Mouse (Mus musculus) intestine, embryonic 16.5 days (tissue): ENCODE data around the gene Kdm1b. TPM values are rescaled to one million over a fixed set of nuclear protein-coding genes. Genes with fewer than 3 reads are reported as not detected.

Experiments
- ATAC-seq: fragments of 200-750 bp; cut with Nextera tagmentation; 2 replicates; pipeline ENCODE4 v1.8.0; 2017; ENCODE audit warnings: moderate TSS enrichment, moderate library complexity
- H3K27ac ChIP-seq: fragments of 300-500 bp; sonication (generic); 2 replicates; pipeline ENCODE4 v1.5.1; 2014; ENCODE audit warnings: mild to moderate bottlenecking, low read length
- H3K27me3 ChIP-seq: fragments of 300-500 bp; sonication (generic); replicated peaks from 2 replicates; pipeline ENCODE4 v1.6.1; 2014; ENCODE audit warnings: low read length, control low read depth, mixed read lengths; ENCODE audit not compliant: control insufficient read depth, insufficient read depth
- H3K36me3 ChIP-seq: fragments of 300-500 bp; sonication (generic); 2 replicates; pipeline ENCODE4 v1.6.1; 2014; ENCODE audit warnings: low read length, control low read depth; ENCODE audit not compliant: control insufficient read depth, insufficient read depth
- H3K4me1 ChIP-seq: fragments of 300-500 bp; sonication (generic); 2 replicates; pipeline ENCODE4 v1.6.1; 2014; ENCODE audit warnings: low read length, control low read depth, mixed read lengths; ENCODE audit not compliant: control insufficient read depth, insufficient read depth
- H3K4me2 ChIP-seq: fragments of 300-500 bp; sonication (generic); 2 replicates; pipeline ENCODE4 v1.6.1; 2014; ENCODE audit warnings: low read depth, low read length, control low read depth
- H3K4me3 ChIP-seq: fragments of 300-500 bp; sonication (generic); 2 replicates; pipeline ENCODE4 v1.5.1; 2014; ENCODE audit warnings: mild to moderate bottlenecking, low read length
- H3K9ac ChIP-seq: fragments of 300-500 bp; sonication (generic); 2 replicates; pipeline ENCODE4 v1.6.1; 2014; ENCODE audit warnings: low read depth, low read length
- H3K9me3 ChIP-seq: fragments of 300-500 bp; sonication (generic); 2 replicates; pipeline ENCODE4 v1.6.1; 2016; ENCODE audit warnings: low read length, control low read depth; ENCODE audit not compliant: control insufficient read depth
- WGBS: fragments of 180-500 bp; shearing (Covaris S2); extraction: QIAGEN DNeasy Blood & Tissue Kit; methylation state at CpG from one replicate; pipeline ENCODE4 v1.1.7; 2014; 5-methylcytosine and 5-hydroxymethylcytosine counted together
- polyA plus RNA-seq: library from polyadenylated mRNA; unstranded; fragments of >200 nt; fragmentation: Nextera tagmentation; extraction: Ambion mirVana; gene quantifications from 2 replicates; pipeline ENCODE4 v1.2.1, GENCODE M21; 2015

Kdm1b gene
- polyA plus RNA-seq, result 10.2 and 11.0 TPM in 2 replicates

- ATAC-seq, result peak; percentile 97
- Histone ChIP-seq H3K4me1 (peaks cover 9% of the 10 kb centered on the region; the same call in 1 of the 2 replicates), H3K4me2 (peak within 1 kb of the TSS; percentile 99), H3K27me3 (no peaks in the 10 kb centered on the region), H3K4me3 (peak within 1 kb of the TSS; percentile 92), H3K9me3 (no peaks in the 10 kb centered on the region), H3K36me3 (no peaks in the 10 kb centered on the region), H3K9ac (peak within 1 kb of the TSS; percentile 90), H3K27ac (peak within 1 kb of the TSS; percentile 77)
- WGBS, result under 1% methylated on average over 48 of the region's 48 CpGs
Measured at GRCm38 (mm10) chr13:47043030-47043680, at the start of gene Kdm1b. Gene Kdm1b, plus strand, starts transcription at chr13:47043499.

GRCm38 (mm10) chr13:46997355-46997754, 45.9 kb upstream of the Kdm1b start:
- H3K27ac ChIP-seq, result no peak overlapping the region
- H3K9ac ChIP-seq, result no peak overlapping the region
- H3K4me2 ChIP-seq, result no peak overlapping the region
- no peaks in the 10 kb centered on the region for H3K36me3 ChIP-seq
- 79% methylated on average over 4 of the region's 4 CpGs for WGBS
- no peaks in the 10 kb centered on the region for H3K27me3 ChIP-seq
- H3K9me3 ChIP-seq, result no peaks in the 10 kb centered on the region
- no peak overlapping the region for H3K4me3 ChIP-seq
- H3K4me1 ChIP-seq, result no peaks in the 10 kb centered on the region
- ATAC-seq, result no peak

- H3K4me2 ChIP-seq, result no peak overlapping the region
- H3K4me3 ChIP-seq, result no peak overlapping the region
- no peaks in the 10 kb centered on the region for H3K4me1 ChIP-seq
- no peak overlapping the region for H3K27ac ChIP-seq
- no peak for ATAC-seq
- H3K36me3 ChIP-seq, result no peaks in the 10 kb centered on the region
- no peaks in the 10 kb centered on the region for H3K9me3 ChIP-seq
- no peak overlapping the region for H3K9ac ChIP-seq
- 53% methylated on average over 5 of the region's 5 CpGs for WGBS
- H3K27me3 ChIP-seq, result no peaks in the 10 kb centered on the region
Measured at GRCm38 (mm10) chr13:46999498-46999897, 43.8 kb upstream of the Kdm1b start.

GRCm38 (mm10) chr13:47001590-47001989, 41.7 kb upstream of the Kdm1b start:
- no peak for ATAC-seq
- Histone ChIP-seq H3K4me1 (no peaks in the 10 kb centered on the region), H3K9me3 (no peaks in the 10 kb centered on the region), H3K4me2 (no peak overlapping the region), H3K27me3 (no peaks in the 10 kb centered on the region), H3K36me3 (no peaks in the 10 kb centered on the region), H3K27ac (no peak overlapping the region), H3K4me3 (no peak overlapping the region), H3K9ac (no peak overlapping the region)
- WGBS, result 83% methylated on average over 4 of the region's 4 CpGs

GRCm38 (mm10) chr13:47013740-47014139, 29.6 kb upstream of the Kdm1b start:
- Histone ChIP-seq H3K27me3 (no peaks in the 10 kb centered on the region), H3K36me3 (no peaks in the 10 kb centered on the region), H3K9ac (no peak overlapping the region), H3K4me2 (peak overlapping the region; percentile 99), H3K4me3 (0 out of 2 replicates have a peak overlapping the region, but pooled peaks have one; percentile 61), H3K9me3 (peaks cover 13% of the 10 kb centered on the region; the same call in 1 of the 2 replicates), H3K4me1 (peaks cover 5% of the 10 kb centered on the region; the same call in 1 of the 2 replicates), H3K27ac (no peak overlapping the region)
- 60% methylated on average over 10 of the region's 10 CpGs for WGBS
- no peak for ATAC-seq

DNA sequence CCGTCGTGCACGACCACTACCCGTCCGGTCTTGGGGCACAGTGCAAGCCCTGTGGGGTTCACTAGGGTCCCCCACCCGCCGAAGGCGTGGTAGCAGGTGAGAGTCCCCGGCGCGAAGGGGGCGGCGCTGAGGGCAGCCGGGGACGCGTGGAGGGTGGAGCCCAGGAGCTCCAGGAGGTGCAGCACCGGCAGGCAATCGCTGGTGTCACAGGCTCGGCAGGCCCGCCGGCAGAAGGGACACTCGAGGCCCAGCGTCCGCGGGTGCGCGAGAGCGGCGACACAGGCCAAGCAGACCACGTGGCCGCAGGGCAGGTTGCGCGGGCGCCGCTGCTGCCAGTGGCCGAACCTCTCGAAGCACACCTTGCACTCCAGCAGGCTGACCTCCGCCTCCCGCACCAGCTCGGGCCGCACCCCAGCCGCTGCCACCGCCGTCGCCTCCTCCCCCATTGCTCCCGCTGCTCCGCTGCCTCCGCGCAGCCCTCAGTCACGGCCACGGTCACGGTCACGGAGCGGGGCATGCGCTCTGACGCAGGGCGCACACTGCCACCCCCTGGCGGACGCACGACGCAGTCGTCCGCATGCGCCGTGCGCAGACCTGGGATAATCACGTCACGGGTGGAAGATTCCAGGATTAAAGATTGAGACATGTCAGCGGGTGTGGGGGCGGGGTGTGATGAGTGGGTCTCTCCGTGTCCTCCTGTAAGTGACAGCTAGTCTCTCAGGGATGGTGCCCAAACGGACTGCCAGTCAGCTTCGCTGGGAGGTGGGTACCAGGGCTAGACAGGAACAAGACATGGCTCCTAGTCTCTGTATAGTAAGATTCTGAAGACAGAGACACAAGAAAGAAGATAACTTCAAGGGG, 28.7 kb upstream of the Kdm1b start, which contains the start of gene Nhlrc1:
Gene Nhlrc1 (minus strand): TSS at position 517 of the 861 bp plus-strand sequence.
- Histone ChIP-seq H3K27me3 (no peaks in the 10 kb centered on the region), H3K4me2 (peak within 1 kb of the TSS; percentile 99), H3K27ac (no peak within 1 kb of the TSS), H3K4me3 (peak within 1 kb of the TSS; percentile 61), H3K9me3 (peaks cover 13% of the 10 kb centered on the region; the same call in 1 of the 2 replicates), H3K9ac (peak within 1 kb of the TSS; percentile 78), H3K36me3 (no peaks in the 10 kb centered on the region), H3K4me1 (peaks cover 5% of the 10 kb centered on the region; the same call in 1 of the 2 replicates)
- 4% methylated on average over 73 of the region's 73 CpGs for WGBS
- ATAC-seq, result peak; percentile 86

GRCm38 (mm10) chr13:47015195-47015501, 28.2 kb upstream of the Kdm1b start:
- peak overlapping the region; percentile 61; the same call in 1 of the 2 replicates for H3K4me3 ChIP-seq
- 0 out of 2 replicates have a peak, but pooled peaks cover 11% of the 10 kb centered on the region for H3K9me3 ChIP-seq
- no peak for ATAC-seq
- H3K9ac ChIP-seq, result no peak overlapping the region; the same call in 1 of the 2 replicates
- 82% methylated on average over 5 of the region's 5 CpGs for WGBS
- H3K27me3 ChIP-seq, result no peaks in the 10 kb centered on the region
- peaks cover 5% of the 10 kb centered on the region; the same call in 1 of the 2 replicates for H3K4me1 ChIP-seq
- peak overlapping the region; percentile 99; the same call in 1 of the 2 replicates for H3K4me2 ChIP-seq
- no peaks in the 10 kb centered on the region for H3K36me3 ChIP-seq
- no peak overlapping the region for H3K27ac ChIP-seq

GRCm38 (mm10) chr13:47017259-47017658, 26.0 kb upstream of the Kdm1b start:
- Histone ChIP-seq H3K27ac (no peak overlapping the region), H3K4me2 (no peak overlapping the region), H3K4me3 (no peak overlapping the region), H3K9ac (no peak overlapping the region), H3K9me3 (no peaks in the 10 kb centered on the region), H3K36me3 (no peaks in the 10 kb centered on the region), H3K27me3 (no peaks in the 10 kb centered on the region), H3K4me1 (peaks cover 5% of the 10 kb centered on the region; the same call in 1 of the 2 replicates)
- 39% methylated on average over 5 of the region's 5 CpGs for WGBS
- peak; percentile 54; the same call in 1 of the 2 replicates for ATAC-seq

- 74% methylated on average over 7 of the region's 7 CpGs for WGBS
- no peak for ATAC-seq
- no peak overlapping the region for H3K4me2 ChIP-seq
Measured at GRCm38 (mm10) chr13:47019774-47020173, 23.5 kb upstream of the Kdm1b start.

More at GRCm38 (mm10) chr13:47019774-47020173, 23.5 kb upstream of the Kdm1b start:
- no peaks in the 10 kb centered on the region for H3K9me3 ChIP-seq
- H3K4me3 ChIP-seq, result no peak overlapping the region
- H3K4me1 ChIP-seq, result no peaks in the 10 kb centered on the region
- no peak overlapping the region for H3K9ac ChIP-seq
- H3K36me3 ChIP-seq, result no peaks in the 10 kb centered on the region
- no peaks in the 10 kb centered on the region for H3K27me3 ChIP-seq
- H3K27ac ChIP-seq, result no peak overlapping the region
